Mouse (Mus musculus) erythroblast, embryonic 14.5 days (primary cell): ENCODE measurements around the gene Isx. TPM values are rescaled to one million over a fixed set of nuclear protein-coding genes. Genes with fewer than 3 reads are reported as not detected.

Experiments
- H3K27me3 ChIP-seq: 2 replicates; pipeline ENCODE4 v1.6.1; 2012; ENCODE audit warnings: inconsistent platforms; ENCODE audit not compliant: control insufficient read depth
- H3K36me3 ChIP-seq: 2 replicates; pipeline ENCODE4 v1.6.1; 2012; ENCODE audit warnings: mild to moderate bottlenecking, inconsistent platforms; ENCODE audit not compliant: control insufficient read depth
- H3K4me1 ChIP-seq: 2 replicates; pipeline ENCODE4 v1.6.1; 2012; ENCODE audit warnings: inconsistent platforms; ENCODE audit not compliant: control insufficient read depth
- H3K4me3 ChIP-seq: replicated peaks from 2 replicates; pipeline ENCODE3; 2012; ENCODE audit warnings: moderate library complexity, mild to moderate bottlenecking, inconsistent platforms
- H3K9me3 ChIP-seq: 2 replicates; pipeline ENCODE4 v1.6.1; 2012; ENCODE audit warnings: low read length, inconsistent platforms, mixed read lengths; ENCODE audit not compliant: control insufficient read depth
- GATA1 ChIP-seq: IDR thresholded peaks from 2 replicates; pipeline ENCODE4 v1.6.1; 2012; ENCODE audit warnings: low read length, inconsistent platforms, mixed read lengths
- TAL1 ChIP-seq: IDR thresholded peaks from 3 replicates; pipeline ENCODE4 v1.6.1; 2012; ENCODE audit warnings: low read length, inconsistent platforms, mixed read lengths
- polyA plus RNA-seq: library from polyadenylated mRNA; stranded (reverse); fragments of >175 nt; gene quantifications from 2 replicates; pipeline ENCODE4 v1.2.3, GENCODE M21; 2012

Gene Isx
- polyA plus RNA-seq, 1 experiment, result not detected

DNA sequence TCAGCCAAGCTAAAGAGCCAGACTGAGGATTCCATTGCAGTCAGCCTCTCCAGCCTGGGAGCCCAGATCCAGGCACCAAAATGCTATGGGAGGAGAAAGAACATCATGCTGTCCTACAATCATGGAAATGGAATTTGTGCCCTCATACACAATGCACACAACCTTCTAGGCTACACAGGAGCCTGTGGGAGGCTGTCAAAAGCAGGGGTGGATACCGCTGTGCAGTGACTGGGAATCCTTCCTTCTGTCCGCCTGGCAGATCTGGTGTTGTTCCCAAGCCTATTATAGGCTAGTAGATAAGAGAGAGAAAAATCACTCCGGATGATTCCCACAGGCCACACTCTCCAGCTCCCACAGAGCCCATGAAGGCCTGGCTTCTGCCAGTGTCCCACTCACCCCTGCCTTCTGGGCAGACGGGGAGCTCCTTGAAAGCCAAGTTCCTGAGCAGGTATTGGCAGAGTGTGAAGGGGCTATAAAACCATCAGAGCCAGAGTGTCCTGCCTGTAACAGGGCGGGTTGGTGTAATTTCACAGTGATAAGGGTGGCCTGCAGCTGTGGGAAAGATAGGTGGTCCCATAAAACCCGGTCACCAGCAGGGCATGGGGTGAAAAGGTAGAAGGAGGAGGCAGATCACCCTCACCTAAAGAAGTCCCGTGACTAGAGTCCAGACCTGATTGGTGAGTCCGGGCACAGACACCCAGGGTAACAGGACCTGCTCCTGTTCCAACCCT is 47.9 kb downstream of the Isx start:
- Histone ChIP-seq H3K4me3 (no peak overlapping the region), H3K4me1 (no peaks in the 10 kb centered on the region)

DNA sequence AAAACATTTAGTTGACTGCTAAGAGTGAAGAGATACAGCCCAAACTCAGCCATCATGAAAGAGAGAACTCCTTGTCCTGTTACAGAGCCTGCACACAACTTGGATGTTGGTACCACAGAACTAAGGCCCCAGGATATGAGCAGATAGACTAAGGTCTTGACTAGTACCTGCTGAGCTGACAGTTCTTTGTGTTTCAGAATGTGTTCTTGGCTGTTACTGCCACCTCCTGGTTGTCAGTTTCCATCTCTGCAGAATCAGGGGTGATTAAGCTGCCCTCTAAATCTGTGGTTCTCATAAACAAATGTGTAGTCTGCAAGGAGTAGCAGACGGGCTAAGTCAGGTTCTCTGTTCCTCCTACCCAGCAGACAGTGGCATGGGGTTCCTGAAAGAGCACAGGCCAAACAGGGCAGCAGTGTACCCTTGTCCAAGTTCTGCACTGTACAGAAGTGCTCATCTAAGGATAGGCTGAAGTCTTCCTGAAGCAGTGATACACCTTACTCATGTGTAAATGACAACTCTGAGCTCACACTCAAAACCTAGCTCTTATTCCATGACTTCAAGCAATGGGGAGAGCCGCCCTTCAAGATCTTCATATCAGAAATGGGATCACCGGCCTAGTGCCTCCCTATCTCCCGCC is 49.0 kb downstream of the Isx start:
- H3K4me3 ChIP-seq, result no peak overlapping the region
- H3K9me3 ChIP-seq, result no peaks in the 10 kb centered on the region
- no peaks in the 10 kb centered on the region for H3K4me1 ChIP-seq
- no peak for TF ChIP-seq GATA1
- TF ChIP-seq TAL1, result no peak
- H3K27me3 ChIP-seq, result no peaks in the 10 kb centered on the region
- H3K36me3 ChIP-seq, result no peaks in the 10 kb centered on the region

More for the DNA sequence above, 47.9 kb downstream of the Isx start:
- H3K36me3 ChIP-seq, result no peaks in the 10 kb centered on the region
- no peak for TF ChIP-seq GATA1
- TF ChIP-seq TAL1, result no peak
- H3K9me3 ChIP-seq, result no peaks in the 10 kb centered on the region
- H3K27me3 ChIP-seq, result no peaks in the 10 kb centered on the region

DNA sequence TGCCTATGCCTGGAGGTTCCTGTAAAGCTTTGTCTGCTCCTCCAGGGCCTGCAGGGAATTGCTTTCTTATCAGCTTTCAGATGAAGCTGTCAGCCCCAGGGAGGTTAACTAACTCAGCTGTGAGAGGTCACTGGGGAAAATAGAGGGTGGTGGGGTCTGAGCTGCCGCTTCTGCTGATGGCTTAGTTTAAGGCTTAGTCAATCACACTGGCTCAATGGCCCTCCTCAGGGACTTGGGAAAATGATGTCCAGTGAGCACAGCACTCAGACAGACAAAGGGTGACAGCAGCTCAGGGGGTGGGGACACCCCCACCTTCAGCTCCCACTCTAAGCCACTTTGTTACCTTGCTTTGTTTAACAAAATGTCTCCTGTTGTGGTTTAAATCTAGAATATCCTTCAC is 55.0 kb downstream of the Isx start:
- no peak overlapping the region for H3K4me3 ChIP-seq
- H3K4me1 ChIP-seq, result no peaks in the 10 kb centered on the region
- no peaks in the 10 kb centered on the region for H3K27me3 ChIP-seq
- H3K9me3 ChIP-seq, result no peaks in the 10 kb centered on the region
- no peaks in the 10 kb centered on the region for H3K36me3 ChIP-seq
- TF ChIP-seq TAL1 (no peak), GATA1 (no peak)

DNA sequence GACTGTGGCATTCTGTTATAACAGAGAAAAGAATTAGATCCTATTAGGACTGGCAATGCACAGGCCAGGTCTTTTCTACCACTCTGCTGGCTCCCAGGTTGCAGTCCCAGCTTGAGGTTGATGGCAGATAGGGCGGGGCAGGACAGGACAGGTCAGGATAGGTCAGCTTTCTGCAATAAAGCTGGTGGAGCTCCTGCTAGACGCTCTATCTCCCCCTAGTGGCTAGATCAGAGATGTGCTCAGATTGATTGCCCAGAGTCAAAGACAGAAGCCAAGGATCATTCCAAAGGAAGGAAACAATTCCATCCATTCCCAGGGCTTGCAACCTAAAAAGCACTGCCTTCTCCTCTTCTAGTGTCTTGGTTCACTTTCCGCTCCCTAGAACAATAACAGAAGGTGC is 57.8 kb downstream of the Isx start:
- H3K9me3 ChIP-seq, result no peaks in the 10 kb centered on the region
- TF ChIP-seq TAL1 (no peak), GATA1 (no peak)
- H3K4me1 ChIP-seq, result no peaks in the 10 kb centered on the region
- no peak overlapping the region for H3K4me3 ChIP-seq
- no peaks in the 10 kb centered on the region for H3K27me3 ChIP-seq
- H3K36me3 ChIP-seq, result no peaks in the 10 kb centered on the region

DNA sequence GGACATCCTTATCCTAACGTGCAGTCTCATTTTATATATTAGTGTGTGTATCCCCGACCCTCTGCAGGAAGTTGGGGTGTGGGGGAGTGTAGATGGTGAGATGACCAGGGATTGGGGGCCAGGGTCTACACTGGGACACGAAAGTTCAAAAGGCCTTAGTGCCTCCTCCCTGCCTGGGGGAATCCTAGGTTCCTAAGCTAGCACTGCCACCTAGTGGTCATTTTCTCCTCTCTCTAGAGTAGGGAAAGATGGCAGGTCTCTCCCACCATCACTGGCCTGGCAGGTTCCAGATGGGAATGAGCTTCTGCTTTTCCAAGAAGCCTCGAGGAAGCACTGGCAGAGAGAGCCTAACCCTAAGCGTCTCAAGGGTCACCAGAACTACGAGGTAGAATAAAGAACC is 62.3 kb downstream of the Isx start:
- Histone ChIP-seq H3K36me3 (no peaks in the 10 kb centered on the region), H3K4me1 (no peaks in the 10 kb centered on the region), H3K27me3 (no peaks in the 10 kb centered on the region), H3K9me3 (no peaks in the 10 kb centered on the region), H3K4me3 (no peak overlapping the region)
- TF ChIP-seq GATA1 (no peak), TAL1 (no peak)

DNA sequence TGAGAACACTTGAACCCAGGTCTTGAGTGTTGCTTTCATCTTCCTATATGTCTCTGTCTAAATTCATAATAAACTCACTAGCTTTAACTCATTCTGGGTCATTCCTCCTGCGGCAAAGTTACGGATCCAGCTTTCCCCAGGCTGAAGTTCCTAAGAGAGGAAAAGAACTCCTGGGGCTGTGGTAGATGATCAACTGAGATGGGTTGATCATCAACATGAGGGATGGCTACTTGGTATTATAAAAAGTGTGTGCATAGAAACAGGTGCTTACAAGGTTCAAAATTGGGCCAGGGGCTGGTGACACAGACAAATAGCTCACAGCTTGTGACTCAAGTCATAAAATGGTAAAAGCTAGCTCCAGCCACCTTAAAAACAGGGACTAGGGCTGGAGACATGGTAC is 63.7 kb downstream of the Isx start:
- Histone ChIP-seq H3K36me3 (no peaks in the 10 kb centered on the region), H3K27me3 (no peaks in the 10 kb centered on the region), H3K9me3 (no peaks in the 10 kb centered on the region), H3K4me1 (no peaks in the 10 kb centered on the region), H3K4me3 (no peak overlapping the region)
- no peak for TF ChIP-seq TAL1
- TF ChIP-seq GATA1, result no peak

DNA sequence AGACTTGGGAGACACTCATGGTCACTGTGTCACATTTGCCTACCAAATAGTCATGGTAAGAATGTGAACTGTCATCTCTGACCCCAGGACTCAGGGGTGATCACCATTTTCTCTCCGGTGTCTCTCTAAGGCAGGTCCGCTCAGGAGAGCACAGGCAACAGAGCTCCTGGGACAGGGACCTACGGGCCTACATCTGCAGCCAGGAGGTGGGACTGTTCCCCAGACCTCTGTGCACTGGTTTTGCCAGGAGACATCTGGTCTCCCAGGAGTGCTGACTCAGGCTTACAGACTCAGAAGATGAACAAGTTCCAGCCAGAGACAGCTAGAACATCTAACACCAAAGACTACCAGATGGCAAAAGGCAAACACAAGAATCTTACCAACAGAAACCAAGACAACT is 69.1 kb downstream of the Isx start:
- Histone ChIP-seq H3K4me1 (no peaks in the 10 kb centered on the region), H3K36me3 (no peaks in the 10 kb centered on the region), H3K9me3 (no peaks in the 10 kb centered on the region), H3K4me3 (no peak overlapping the region), H3K27me3 (no peaks in the 10 kb centered on the region)
- no peak for TF ChIP-seq GATA1
- no peak for TF ChIP-seq TAL1

Other genes with a start within 250 kb of the Isx start
- 0.45 and 1.3 TPM in 2 replicates for gene Hmgxb4, start 120.2 kb downstream of the Isx start, polyA plus RNA-seq
- 0.33 and 0.47 TPM in 2 replicates for gene Tom1, start 160.5 kb downstream of the Isx start, polyA plus RNA-seq
- gene Hmox1, start 220.4 kb downstream of the Isx start, polyA plus RNA-seq, result 3.0 and 5.4 TPM in 2 replicates
- 11.0 and 11.4 TPM in 2 replicates for gene Mcm5, start 236.4 kb downstream of the Isx start, polyA plus RNA-seq